Mouse (Mus musculus) liver, embryonic 14.5 days (tissue): ENCODE data around the gene A930009A15Rik.

Source experiments
- CTCF ChIP-seq: IDR thresholded peaks from 2 replicates; pipeline ENCODE4 v1.5.1; 2016; ENCODE audit warnings: antibody characterized with exemption, low read depth, control low read depth
- EP300 ChIP-seq: IDR thresholded peaks from 2 replicates; pipeline ENCODE4 v1.6.1; 2016; ENCODE audit warnings: antibody characterized with exemption, low read depth

GRCm38 (mm10) chr10:115584656-115585055, 14.9 kb downstream of the A930009A15Rik start:
- TF ChIP-seq CTCF: no peak
- TF ChIP-seq EP300: no peak
